Mouse (Mus musculus) midbrain, embryonic 14.5 days (tissue): Measurements from ENCODE around the gene Med21. TPM values are rescaled to one million over a fixed set of nuclear protein-coding genes. Genes with fewer than 3 reads are reported as not detected.

ENCODE experiments used
- ATAC-seq: fragments of 200-750 bp; cut with Nextera tagmentation; 2 replicates; pipeline ENCODE4 v1.8.0; 2017; ENCODE audit warnings: moderate number of reproducible peaks, moderate library complexity; ENCODE audit not compliant: low FRiP score, low TSS enrichment
- DNase-seq: peaks from one replicate; pipeline ENCODE4 v3.0.0-alpha.2; 2015
- H3K27ac ChIP-seq: fragments of 300-500 bp; sonication (generic); replicated peaks from 2 replicates; pipeline ENCODE4 v1.5.1; 2014; ENCODE audit warnings: mild to moderate bottlenecking, low read depth, low read length, moderate library complexity
- H3K27me3 ChIP-seq: fragments of 300-500 bp; sonication (generic); 2 replicates; pipeline ENCODE4 v1.6.1; 2014; ENCODE audit warnings: low read length, control low read depth, mixed read lengths; ENCODE audit not compliant: control insufficient read depth, insufficient read depth
- H3K36me3 ChIP-seq: fragments of 300-500 bp; sonication (generic); 2 replicates; pipeline ENCODE4 v1.6.1; 2014; ENCODE audit warnings: low read length, control low read depth; ENCODE audit not compliant: control insufficient read depth, insufficient read depth
- H3K4me1 ChIP-seq: fragments of 300-500 bp; sonication (generic); 2 replicates; pipeline ENCODE4 v1.6.1; 2014; ENCODE audit warnings: mild to moderate bottlenecking, antibody characterized with exemption, low read length, control low read depth; ENCODE audit not compliant: control insufficient read depth, insufficient read depth
- H3K4me2 ChIP-seq: fragments of 300-500 bp; sonication (generic); 2 replicates; pipeline ENCODE4 v1.6.1; 2014; ENCODE audit warnings: mild to moderate bottlenecking, low read length, moderate library complexity
- H3K4me3 ChIP-seq: fragments of 300-500 bp; sonication (generic); replicated peaks from 2 replicates; pipeline ENCODE4 v1.5.1; 2014; ENCODE audit warnings: low read depth, low read length
- H3K9ac ChIP-seq: fragments of 300-500 bp; sonication (generic); replicated peaks from 2 replicates; pipeline ENCODE4 v1.6.1; 2014; ENCODE audit warnings: mild to moderate bottlenecking, low read length, moderate library complexity
- H3K9me3 ChIP-seq: fragments of 300-500 bp; sonication (generic); 2 replicates; pipeline ENCODE4 v1.6.1; 2016; ENCODE audit warnings: low read length, control low read depth, mixed read lengths; ENCODE audit not compliant: control insufficient read depth
- WGBS: fragments of 180-500 bp; shearing (Covaris S2); extraction: QIAGEN DNeasy Blood & Tissue Kit; methylation state at CpG from one replicate; pipeline ENCODE4 v1.1.7; 2014; 5-methylcytosine and 5-hydroxymethylcytosine counted together
- polyA plus RNA-seq: library from polyadenylated mRNA; unstranded; fragments of >200 nt; fragmentation: Nextera tagmentation; extraction: Ambion mirVana; gene quantifications from 2 replicates; pipeline ENCODE4 v1.2.1, GENCODE M21; 2014

Gene Med21
- polyA plus RNA-seq, 1 experiment from 2014 or later: 105 TPM

DNA sequence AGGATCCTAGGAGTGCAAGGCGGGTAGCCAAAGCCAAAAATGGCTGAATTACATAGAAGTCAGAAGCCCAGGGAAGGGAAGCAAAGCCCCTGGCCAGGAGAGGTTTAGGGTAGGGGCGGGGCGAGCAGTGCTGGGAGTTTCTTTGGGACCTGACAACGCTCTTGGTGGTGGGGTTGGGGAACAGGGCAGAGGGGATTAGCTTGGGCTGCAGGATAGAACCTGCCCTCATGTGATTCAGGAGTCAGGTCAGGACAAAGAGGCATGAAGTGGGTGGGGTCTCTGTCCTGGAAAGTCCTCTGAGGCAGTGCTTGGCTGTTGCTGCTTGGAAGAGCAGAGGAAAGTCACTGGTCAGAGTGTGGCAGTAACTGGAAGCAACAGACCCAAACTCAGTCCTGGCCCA is 41.5 kb downstream of the Med21 start:
- Histone ChIP-seq H3K4me3 (no peak overlapping the region), H3K4me1 (no peaks in the 10 kb centered on the region), H3K36me3 (no peaks in the 10 kb centered on the region), H3K9ac (no peak overlapping the region), H3K27me3 (no peaks in the 10 kb centered on the region), H3K4me2 (no peak overlapping the region), H3K9me3 (0 out of 2 replicates have a peak, but pooled peaks cover 4% of the 10 kb centered on the region), H3K27ac (no peak overlapping the region)
- no peak for DNase-seq
- no peak for ATAC-seq
- WGBS: 79% methylated on average over 4 of the region's 4 CpGs

DNA sequence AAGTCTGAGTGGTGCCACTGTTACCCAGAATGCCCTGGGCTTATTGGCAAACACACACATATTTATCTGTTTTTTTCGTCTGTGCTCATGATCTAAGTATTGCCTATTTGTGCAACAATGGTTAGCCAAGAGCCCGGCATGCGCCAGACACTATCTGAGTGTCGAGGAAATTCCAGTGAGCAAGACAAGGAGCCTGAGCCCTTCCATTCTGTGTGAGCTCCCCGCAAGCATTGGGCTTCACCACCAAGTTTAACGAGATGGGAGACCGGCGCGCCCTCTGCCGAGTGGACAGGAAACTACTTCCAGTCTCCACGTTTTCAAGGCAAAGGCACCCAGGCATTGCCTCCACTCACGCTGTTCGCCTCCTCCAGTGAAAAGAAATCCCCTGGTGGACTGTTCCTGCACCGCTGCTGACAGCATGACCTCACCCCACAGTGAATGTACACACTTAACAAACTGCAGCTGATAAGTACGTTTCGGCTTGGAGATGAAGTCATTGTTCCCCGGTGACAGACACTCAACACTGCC is 43.5 kb downstream of the Med21 start:
- WGBS: 82% methylated on average over 17 of the region's 17 CpGs
- no peak for DNase-seq

DNA sequence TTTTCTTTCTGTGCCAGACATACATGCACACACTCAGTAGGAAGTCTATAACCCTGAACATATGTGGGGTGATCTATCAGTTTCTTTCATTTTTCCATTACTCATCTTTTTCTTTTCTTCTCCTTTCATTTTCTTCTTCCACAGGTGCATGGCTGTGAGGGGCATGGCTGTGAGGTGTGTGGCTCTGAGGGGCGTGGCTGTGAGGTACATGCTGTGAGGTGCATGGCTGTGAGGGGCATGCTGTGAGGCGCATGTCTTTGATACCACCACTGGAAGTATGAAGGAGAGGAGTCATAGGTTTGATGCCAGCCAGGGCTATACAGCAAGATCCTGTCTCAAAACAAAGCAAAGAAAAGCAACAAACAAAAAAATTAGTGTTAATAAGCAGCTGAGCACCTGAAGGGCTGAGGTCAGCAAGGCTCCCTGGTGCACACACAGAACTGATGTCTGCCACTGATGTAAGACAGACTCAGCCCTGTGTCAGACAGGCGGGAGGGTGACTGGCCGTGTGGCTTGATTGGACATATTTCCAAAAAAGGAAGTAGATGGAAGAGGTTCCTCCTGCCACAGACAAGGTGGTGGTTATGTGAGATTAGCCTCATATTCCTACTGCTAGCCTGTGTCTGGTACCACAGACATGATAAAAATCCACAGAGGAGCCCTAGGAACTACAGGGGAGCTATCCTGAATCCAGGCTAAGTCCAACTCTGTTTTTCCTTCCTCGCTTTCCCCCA is 44.3 kb downstream of the Med21 start:
- Histone ChIP-seq H3K36me3 (no peaks in the 10 kb centered on the region), H3K9me3 (no peaks in the 10 kb centered on the region), H3K9ac (no peak overlapping the region), H3K4me3 (no peak overlapping the region), H3K27me3 (no peaks in the 10 kb centered on the region), H3K4me1 (no peaks in the 10 kb centered on the region), H3K4me2 (no peak overlapping the region), H3K27ac (no peak overlapping the region)
- DNase-seq (no peak), ATAC-seq (no peak)
- 80% methylated on average over 5 of the region's 5 CpGs for WGBS

More for the DNA sequence above, 43.5 kb downstream of the Med21 start:
- no peaks in the 10 kb centered on the region for H3K9me3 ChIP-seq
- H3K4me1 ChIP-seq: no peaks in the 10 kb centered on the region
- no peak overlapping the region for H3K9ac ChIP-seq
- ATAC-seq: no peak
- no peak overlapping the region for H3K27ac ChIP-seq
- H3K4me3 ChIP-seq: no peak overlapping the region
- no peaks in the 10 kb centered on the region for H3K27me3 ChIP-seq
- H3K36me3 ChIP-seq: no peaks in the 10 kb centered on the region
- no peak overlapping the region for H3K4me2 ChIP-seq

DNA sequence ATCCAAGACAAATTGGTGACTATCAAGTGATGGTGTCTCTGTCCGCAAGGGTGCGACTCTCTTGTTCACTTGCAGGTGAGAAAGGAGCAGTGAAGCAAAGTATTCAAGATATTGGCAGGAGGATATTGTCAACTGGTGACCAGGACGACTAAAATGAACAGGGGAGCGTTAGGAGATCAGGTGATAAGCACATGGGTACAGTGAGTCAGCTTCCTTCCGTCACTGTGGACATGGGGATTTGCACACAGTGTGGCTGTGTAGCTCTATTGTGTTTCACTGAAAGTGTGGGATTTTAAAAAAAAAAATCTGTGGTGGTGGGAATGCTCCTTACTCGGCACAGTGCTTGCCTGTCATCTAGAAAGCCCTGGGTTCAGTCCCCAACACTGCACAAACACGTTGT is 45.7 kb downstream of the Med21 start:
- H3K27ac ChIP-seq: no peak overlapping the region
- no peak for DNase-seq
- no peaks in the 10 kb centered on the region for H3K4me1 ChIP-seq
- no peak overlapping the region for H3K4me2 ChIP-seq
- WGBS: 87% methylated on average over 7 of the region's 7 CpGs
- H3K4me3 ChIP-seq: no peak overlapping the region
- no peaks in the 10 kb centered on the region for H3K9me3 ChIP-seq
- H3K27me3 ChIP-seq: no peaks in the 10 kb centered on the region
- no peaks in the 10 kb centered on the region for H3K36me3 ChIP-seq
- no peak overlapping the region for H3K9ac ChIP-seq
- no peak for ATAC-seq

DNA sequence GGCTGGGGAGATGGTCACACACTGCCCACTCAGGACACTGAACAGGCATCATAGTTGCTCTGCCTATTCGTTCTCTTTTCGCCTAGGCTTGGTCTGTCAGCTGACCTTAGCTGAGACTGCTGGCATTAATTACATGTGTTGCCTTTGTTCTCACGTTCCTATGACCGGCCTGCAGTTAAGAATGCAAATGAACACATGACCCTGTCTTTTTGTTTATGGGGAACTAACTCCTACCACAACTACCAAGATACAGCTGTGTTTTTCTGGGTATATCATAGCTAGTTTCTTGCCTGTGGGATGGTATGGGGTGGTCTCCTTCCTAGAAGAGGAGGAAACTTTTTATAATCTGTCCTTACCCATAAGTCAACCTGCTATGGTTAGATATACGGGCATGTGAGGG is 46.5 kb downstream of the Med21 start:
- H3K9ac ChIP-seq: no peak overlapping the region
- no peaks in the 10 kb centered on the region for H3K36me3 ChIP-seq
- no peak for ATAC-seq
- 86% methylated on average over 5 of the region's 5 CpGs for WGBS
- no peak overlapping the region for H3K27ac ChIP-seq
- no peak overlapping the region for H3K4me2 ChIP-seq
- no peaks in the 10 kb centered on the region for H3K9me3 ChIP-seq
- no peaks in the 10 kb centered on the region for H3K4me1 ChIP-seq
- DNase-seq: no peak
- H3K27me3 ChIP-seq: no peaks in the 10 kb centered on the region
- H3K4me3 ChIP-seq: no peak overlapping the region

DNA sequence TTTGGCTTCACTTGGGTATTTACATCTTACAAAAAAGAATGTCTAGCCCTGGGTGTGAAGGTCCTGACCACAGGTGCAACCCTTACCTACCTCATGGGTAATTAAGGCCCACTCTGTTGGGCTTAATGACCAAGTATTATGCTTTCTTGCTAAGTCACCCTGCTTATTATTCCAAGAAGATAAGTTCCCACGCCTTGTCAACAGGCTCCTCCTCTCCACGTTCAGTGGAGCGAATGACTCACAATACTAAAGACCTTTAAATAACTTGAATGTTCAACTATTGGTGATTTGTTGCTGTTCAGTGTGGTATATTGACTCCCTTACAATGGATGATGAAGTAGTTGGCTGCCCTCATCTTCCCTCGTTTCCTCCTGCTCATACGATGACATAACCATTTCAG is 55.4 kb downstream of the Med21 start:
- no peak overlapping the region for H3K27ac ChIP-seq
- H3K4me2 ChIP-seq: no peak overlapping the region
- ATAC-seq: no peak
- 83% methylated on average over 5 of the region's 5 CpGs for whole genome bisulfite sequencing
- no peaks in the 10 kb centered on the region for H3K4me1 ChIP-seq
- no peak overlapping the region for H3K4me3 ChIP-seq
- H3K36me3 ChIP-seq: no peaks in the 10 kb centered on the region
- H3K9ac ChIP-seq: no peak overlapping the region
- no peaks in the 10 kb centered on the region for H3K27me3 ChIP-seq
- H3K9me3 ChIP-seq: no peaks in the 10 kb centered on the region
- DNase-seq: no peak

DNA sequence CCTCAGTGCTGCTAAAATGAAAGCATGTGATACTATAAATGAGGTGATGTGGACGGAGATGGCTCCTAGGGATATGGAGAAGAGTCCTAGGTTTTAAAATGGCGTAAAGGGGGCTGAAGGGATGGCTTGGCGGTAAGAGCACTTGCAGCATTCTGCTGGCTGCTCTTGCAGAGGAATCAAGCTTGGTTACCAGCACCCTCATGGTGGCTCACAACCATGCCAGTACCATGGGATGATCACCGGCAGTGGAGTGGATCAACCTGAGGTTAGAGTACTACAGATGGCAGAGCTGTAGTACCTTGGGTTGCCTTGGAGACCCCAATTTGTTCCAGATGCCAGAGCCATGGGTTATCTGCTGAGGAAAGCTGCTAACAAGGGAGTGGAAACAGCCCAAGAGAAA is 56.0 kb downstream of the Med21 start:
- no peak for DNase-seq

More for the DNA sequence above, 56.0 kb downstream of the Med21 start:
- H3K27me3 ChIP-seq: no peaks in the 10 kb centered on the region
- no peaks in the 10 kb centered on the region for H3K4me1 ChIP-seq
- no peak overlapping the region for H3K4me3 ChIP-seq
- ATAC-seq: no peak
- no peaks in the 10 kb centered on the region for H3K9me3 ChIP-seq
- no peaks in the 10 kb centered on the region for H3K36me3 ChIP-seq
- no peak overlapping the region for H3K4me2 ChIP-seq
- WGBS: 92% methylated on average over 4 of the region's 4 CpGs
- no peak overlapping the region for H3K9ac ChIP-seq
- no peak overlapping the region for H3K27ac ChIP-seq

Other genes starting within 250 kb of the Med21 start
- 3.7 and 6.0 TPM in 2 replicates for gene Itpr2, start 140.3 kb upstream of the Med21 start, polyA plus RNA-seq
- 41.5 and 52.3 TPM in 2 replicates for gene Fgfr1op2, start 65.3 kb upstream of the Med21 start, polyA plus RNA-seq
- gene Ints13, start 64.7 kb upstream of the Med21 start, polyA plus RNA-seq: 37.9 and 53.9 TPM in 2 replicates
- 23.9 and 31.6 TPM in 2 replicates for gene Tm7sf3, start 277 bp downstream of the Med21 start, polyA plus RNA-seq
- gene Stk38l, start 82.4 kb downstream of the Med21 start, polyA plus RNA-seq: 16.1 and 20.2 TPM in 2 replicates
- 0.73 and 2.3 TPM in 2 replicates for gene Arntl2, start 153.5 kb downstream of the Med21 start, polyA plus RNA-seq
- not detected in 2 replicates for gene Smco2, start 207.6 kb downstream of the Med21 start, polyA plus RNA-seq
- 9.2 and 13.4 TPM in 2 replicates for gene Ppfibp1, start 245.9 kb downstream of the Med21 start, polyA plus RNA-seq